Mouse (Mus musculus) cerebellum, adult 2 months (tissue): ENCODE results near the gene Tfdp1. TPM values are rescaled to one million over a fixed set of nuclear protein-coding genes. Genes with fewer than 3 reads are reported as not detected.

Experiments
- DNase-seq, 2 experiments: peaks; one replicate each; pipeline ENCODE4 v3.0.0; 2021
- H3K27ac ChIP-seq: fragments of 200-500 bp; 2 replicates; pipeline ENCODE4 v1.5.1; 2012; ENCODE audit warnings: low read length, control low read depth, inconsistent platforms; ENCODE audit not compliant: insufficient read depth
- H3K27me3 ChIP-seq: fragments of 200-500 bp; 2 replicates; pipeline ENCODE4 v1.6.1; 2012; ENCODE audit warnings: inconsistent platforms, mild to moderate bottlenecking, low read length, moderate library complexity; ENCODE audit not compliant: control insufficient read depth, insufficient read depth
- H3K4me1 ChIP-seq: fragments of 200-500 bp; 2 replicates; pipeline ENCODE4 v1.6.1; 2011; ENCODE audit warnings: low read length; ENCODE audit not compliant: control insufficient read depth, insufficient read depth
- H3K4me3 ChIP-seq: fragments of 200-500 bp; replicated peaks from 2 replicates; pipeline ENCODE3; 2011; ENCODE audit warnings: mild to moderate bottlenecking, low read depth, low read length, control low read depth; ENCODE audit not compliant: insufficient read depth
- CTCF ChIP-seq: fragments of 200-500 bp; IDR thresholded peaks from 2 replicates; pipeline ENCODE4 v1.5.1; 2011; ENCODE audit warnings: low read depth, mild to moderate bottlenecking, control low read depth, low read length, moderate library complexity, borderline replicate concordance; ENCODE audit not compliant: insufficient read depth
- POLR2A ChIP-seq: fragments of 200-500 bp; IDR thresholded peaks from 2 replicates; pipeline ENCODE4 v1.6.1; 2011; ENCODE audit warnings: low read length, control low read depth, borderline replicate concordance; ENCODE audit not compliant: insufficient read depth
- whole genome bisulfite sequencing: fragments of 180-500 bp; shearing (Covaris S2); methylation state at CpG from one replicate; pipeline ENCODE4 v1.1.7; 2018; 5-methylcytosine and 5-hydroxymethylcytosine counted together
- polyA plus RNA-seq: library from polyadenylated mRNA; depleted of rRNA; stranded (reverse); fragments of >200 nt; gene quantifications from 2 replicates; pipeline ENCODE4 v1.2.3, GENCODE M21; 2012

Tfdp1 gene
- polyA plus RNA-seq, 1 experiment: 74.7 TPM

GRCm38 (mm10) chr8:13388744-13389143 lies 50.2 kb downstream of the Tfdp1 start:
- WGBS: 69% methylated on average over 2 of the region's 2 CpGs

GRCm38 (mm10) chr8:13393869-13394268 lies 55.3 kb downstream of the Tfdp1 start:
- H3K4me1 ChIP-seq: no peaks in the 10 kb centered on the region
- WGBS: 75% methylated on average over 7 of the region's 7 CpGs
- no peaks in the 10 kb centered on the region for H3K27me3 ChIP-seq
- no peak overlapping the region for H3K4me3 ChIP-seq
- TF ChIP-seq CTCF (no peak), POLR2A (no peak)
- no peak overlapping the region for H3K27ac ChIP-seq
- no peak for DNase-seq

More at GRCm38 (mm10) chr8:13388744-13389143, 50.2 kb downstream of the Tfdp1 start:
- H3K4me3 ChIP-seq: no peak overlapping the region
- no peaks in the 10 kb centered on the region for H3K4me1 ChIP-seq
- H3K27ac ChIP-seq: no peak overlapping the region
- TF ChIP-seq POLR2A (no peak), CTCF (no peak)
- no peaks in the 10 kb centered on the region for H3K27me3 ChIP-seq
- DNase-seq: no peak

- H3K4me1 ChIP-seq: no peaks in the 10 kb centered on the region
- DNase-seq: no peak
- WGBS: 81% methylated on average over 5 of the region's 5 CpGs
- no peaks in the 10 kb centered on the region for H3K27me3 ChIP-seq
- H3K4me3 ChIP-seq: no peak within 1 kb of the TSS
- H3K27ac ChIP-seq: no peak within 1 kb of the TSS
- TF ChIP-seq POLR2A (no peak), CTCF (no peak)
Measured at GRCm38 (mm10) chr8:13396725-13397124, 58.2 kb downstream of the Tfdp1 start, which contains the start of gene Atp4b. Gene Atp4b, minus strand, starts transcription at chr8:13396825.

DNA sequence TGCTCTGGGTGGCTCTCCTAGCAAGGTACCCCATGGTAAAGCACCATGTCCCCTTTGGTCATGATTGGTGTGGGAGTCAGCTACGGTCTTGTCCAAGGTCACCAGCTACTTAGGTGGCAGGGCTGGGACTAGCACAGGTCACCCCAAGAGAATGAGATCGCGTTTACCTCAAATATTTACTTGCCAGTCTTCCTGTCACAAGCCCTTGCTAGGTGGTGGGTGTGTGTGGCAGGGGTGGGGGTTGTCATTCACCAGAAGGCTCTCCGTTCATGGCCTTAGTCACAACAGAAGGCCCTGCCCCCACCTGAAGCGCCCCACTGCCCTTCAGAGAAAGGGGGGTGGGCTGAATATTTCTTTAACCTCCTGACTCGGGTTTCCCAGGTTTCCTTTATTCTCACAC lies 65.0 kb downstream of the Tfdp1 start:
- Histone ChIP-seq H3K27me3 (no peaks in the 10 kb centered on the region), H3K27ac (no peak overlapping the region), H3K4me3 (no peak overlapping the region), H3K4me1 (no peaks in the 10 kb centered on the region)
- WGBS: 77% methylated on average over 6 of the region's 6 CpGs
- TF ChIP-seq POLR2A (no peak), CTCF (no peak)
- no peak for DNase-seq

GRCm38 (mm10) chr8:13404666-13405131 lies 66.1 kb downstream of the Tfdp1 start, which contains the start of gene Grk1:
Gene Grk1, plus strand, starts transcription at chr8:13405081.
- H3K27ac ChIP-seq: no peak within 1 kb of the TSS
- H3K4me3 ChIP-seq: no peak within 1 kb of the TSS
- DNase-seq: no peak
- no peak for TF ChIP-seq CTCF
- no peak for TF ChIP-seq POLR2A
- WGBS: 68% methylated on average over 5 of the region's 5 CpGs
- no peaks in the 10 kb centered on the region for H3K27me3 ChIP-seq
- H3K4me1 ChIP-seq: no peaks in the 10 kb centered on the region

- Histone ChIP-seq H3K4me3 (no peak overlapping the region), H3K27me3 (no peaks in the 10 kb centered on the region), H3K27ac (no peak overlapping the region), H3K4me1 (no peaks in the 10 kb centered on the region)
- DNase-seq: no peak
- TF ChIP-seq CTCF: no peak
- no peak for TF ChIP-seq POLR2A
- 69% methylated on average over 5 of the region's 5 CpGs for whole genome bisulfite sequencing
Measured at GRCm38 (mm10) chr8:13406011-13406410, 67.5 kb downstream of the Tfdp1 start.

DNA sequence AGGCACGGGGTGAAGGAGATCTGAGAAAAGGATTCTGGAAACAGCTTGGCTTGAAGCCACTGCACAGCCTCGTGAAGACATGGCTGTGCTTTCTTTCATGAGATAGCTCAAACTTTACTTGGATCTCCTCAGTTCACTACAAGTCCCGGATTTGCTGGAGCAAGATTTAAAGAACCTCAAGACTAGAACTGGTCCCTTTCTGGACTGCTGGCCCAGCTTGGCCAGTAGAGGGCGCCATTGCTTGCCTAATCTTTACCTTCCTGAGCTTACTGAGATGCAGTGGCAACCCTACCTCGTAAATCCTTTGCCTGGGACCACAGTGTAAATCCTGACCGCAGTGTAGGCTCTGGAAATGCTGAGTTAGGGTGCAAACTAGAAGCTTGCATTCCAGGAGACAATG lies 73.0 kb downstream of the Tfdp1 start:
- Histone ChIP-seq H3K27me3 (no peaks in the 10 kb centered on the region), H3K4me3 (no peak overlapping the region), H3K27ac (no peak overlapping the region), H3K4me1 (no peaks in the 10 kb centered on the region)
- no peak for TF ChIP-seq POLR2A
- peak; percentile 84 for TF ChIP-seq CTCF
- DNase-seq: peak; percentile 57 to 67
- 23% methylated on average over 6 of the region's 6 CpGs for WGBS

GRCm38 (mm10) chr8:13412891-13413558 lies 74.5 kb downstream of the Tfdp1 start:
- WGBS: 60% methylated on average over 13 of the region's 13 CpGs
- H3K27ac ChIP-seq: no peak overlapping the region
- DNase-seq: peak; percentile 43 to 63
- H3K4me1 ChIP-seq: no peaks in the 10 kb centered on the region
- TF ChIP-seq CTCF: peak; percentile 92
- no peak for TF ChIP-seq POLR2A
- no peaks in the 10 kb centered on the region for H3K27me3 ChIP-seq
- H3K4me3 ChIP-seq: no peak overlapping the region
